Mouse (Mus musculus) heart, adult 18-20 months (tissue): ENCODE data around the gene Ptgir. TPM values are rescaled to one million over a fixed set of nuclear protein-coding genes. Genes with fewer than 3 reads are reported as not detected.
"Not testable (repeated sequence)": the region's sequence is repeated elsewhere in the genome, so short reads cannot be mapped to it uniquely, and the experiment has no call there.

Experiments used
- DNase-seq, 2 experiments: peaks; one replicate each; pipeline ENCODE4 v3.0.0; 2021 to 2022; ENCODE audit warnings: mixed read lengths in 1 of 2
- total RNA-seq, 2 experiments: library from RNA; stranded (reverse); gene quantifications; 2 replicates each; pipeline ENCODE4 v1.2.3; 2021

The Ptgir gene
- total RNA-seq, 2 experiments from 2014 or later = 1.5 TPM

DNA sequence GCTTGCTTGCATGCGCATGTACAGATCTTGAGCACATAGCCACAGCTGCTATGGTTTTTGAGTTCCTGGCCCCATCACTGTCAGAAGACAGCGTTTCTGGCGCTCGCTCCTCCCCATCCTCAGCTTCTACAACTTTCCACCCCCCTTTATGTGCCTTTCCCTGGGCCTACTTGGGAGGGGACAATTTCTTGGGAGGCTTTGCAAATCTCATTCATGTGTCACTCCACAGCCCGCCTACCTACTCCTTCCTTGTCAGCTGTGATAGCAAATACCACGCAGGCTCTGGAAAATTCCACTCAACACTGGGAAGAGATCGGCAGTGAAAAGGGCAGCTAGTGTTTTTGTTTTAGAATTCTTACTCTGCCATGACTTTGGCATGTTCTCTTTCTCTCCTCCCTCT is 34.0 kb downstream of the Ptgir start:
- peak; percentile 40 to 63 for DNase-seq

DNA sequence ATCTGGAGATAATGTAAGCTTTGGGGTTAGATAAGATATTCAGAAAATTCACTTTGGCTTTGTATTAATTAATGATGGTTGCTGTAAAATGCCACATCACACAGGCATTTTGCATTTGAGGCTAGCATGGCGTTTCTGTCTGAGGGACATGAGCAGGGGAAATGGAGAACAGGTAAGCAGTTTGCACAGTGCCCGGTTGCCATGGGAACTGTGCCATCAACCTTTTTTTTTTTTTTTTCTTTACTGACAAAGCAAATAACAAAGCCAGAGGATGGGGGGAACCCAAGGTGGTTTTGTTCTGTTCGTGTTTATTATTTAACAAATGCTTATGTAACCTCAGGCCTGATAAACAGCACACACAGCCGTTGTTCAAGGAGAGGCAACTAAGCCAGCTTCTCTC is 36.6 kb downstream of the Ptgir start:
- DNase-seq = no peak

- peak; percentile 79 to 83 for DNase-seq
These were observed 37.9 kb downstream of the Ptgir start, which contains the start of gene Pnmal2 for GRCm38 (mm10) chr7:16944061-16944807. TSS of gene Pnmal2 (plus strand) at chr7:16944682.

- no peak for DNase-seq
These were observed 38.6 kb downstream of the Ptgir start for GRCm38 (mm10) chr7:16944808-16945315.

DNA sequence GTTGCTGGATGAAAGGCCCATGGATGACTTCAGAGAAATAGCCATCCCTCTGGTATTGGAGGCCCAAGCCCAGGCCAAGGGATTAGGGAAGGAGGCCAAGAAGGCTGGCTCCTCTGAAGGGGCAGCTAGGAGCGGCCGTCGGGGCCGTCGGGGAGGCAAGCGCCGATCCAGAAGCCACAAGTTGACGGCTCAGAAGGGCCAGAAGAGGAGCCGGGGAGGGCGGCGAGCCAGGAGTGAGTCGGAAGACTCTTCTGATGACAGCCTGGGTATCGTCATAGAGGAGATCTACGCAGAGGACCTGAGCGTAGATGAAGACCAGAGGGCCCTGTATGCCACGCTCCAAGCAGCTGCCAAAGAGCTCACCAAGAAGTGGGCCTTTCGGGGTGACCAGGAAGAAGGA is 39.1 kb downstream of the Ptgir start:
- peak in 1 of 2 experiments; percentile 20 for DNase-seq

- DNase-seq = peak; percentile 22 to 51
These were observed 40.4 kb downstream of the Ptgir start for GRCm38 (mm10) chr7:16946441-16947348.

GRCm38 (mm10) chr7:16947349-16947895 is 41.1 kb downstream of the Ptgir start:
- DNase-seq = peak; percentile 37 to 50

- DNase-seq = peak; percentile 60 to 67
These were observed 41.7 kb downstream of the Ptgir start for GRCm38 (mm10) chr7:16947959-16948361.

- no peak for DNase-seq
These were observed 42.7 kb downstream of the Ptgir start for GRCm38 (mm10) chr7:16948923-16949458.

GRCm38 (mm10) chr7:16949908-16950841 is 43.9 kb downstream of the Ptgir start:
- DNase-seq = peak; percentile 59 to 84

GRCm38 (mm10) chr7:16950861-16951635 is 44.8 kb downstream of the Ptgir start:
- peak; percentile 82 to 89 for DNase-seq

DNA sequence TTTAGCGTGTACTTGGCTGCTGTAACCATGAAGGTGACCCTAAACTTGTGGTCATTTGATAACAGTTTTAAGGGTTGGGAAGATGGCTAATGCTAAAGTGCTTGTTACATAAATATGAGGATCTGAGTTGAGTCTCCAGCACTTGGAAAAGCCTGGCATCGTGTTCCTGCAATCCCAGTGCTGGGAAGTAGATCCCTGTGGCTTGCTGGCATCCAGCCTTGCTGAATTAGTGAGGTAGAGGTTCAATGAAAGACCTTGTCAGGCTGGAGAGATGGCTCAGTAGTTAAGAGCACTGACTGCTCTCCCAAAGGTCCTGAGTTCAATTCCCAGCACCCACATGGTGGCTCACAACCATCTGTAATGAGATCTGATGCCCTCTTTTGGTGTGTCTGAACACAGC is 47.5 kb downstream of the Ptgir start:
- not testable (repeated sequence) for DNase-seq

GRCm38 (mm10) chr7:16955712-16956111 is 49.4 kb downstream of the Ptgir start:
- DNase-seq = no peak

GRCm38 (mm10) chr7:16956410-16957265 is 50.3 kb downstream of the Ptgir start:
- DNase-seq = no peak

GRCm38 (mm10) chr7:16959539-16960187 is 53.4 kb downstream of the Ptgir start, which contains the start of gene Pnmal1:
TSS of gene Pnmal1 (plus strand) at chr7:16959679.
- no peak for DNase-seq
